Mouse (Mus musculus) hindbrain, postnatal 0 days (tissue): Measurements from ENCODE around the gene Azin2. TPM values are rescaled to one million over a fixed set of nuclear protein-coding genes. Genes with fewer than 3 reads are reported as not detected.

Experiments used
- ATAC-seq: fragments of 200-750 bp; cut with Nextera tagmentation; 2 replicates; pipeline ENCODE4 v1.8.0; 2017; ENCODE audit warnings: mild to moderate bottlenecking, moderate TSS enrichment, moderate library complexity
- DNase-seq: peaks from one replicate; pipeline ENCODE4 v3.0.0-alpha.2; 2015; ENCODE audit warnings: low spot score
- H3K27ac ChIP-seq: fragments of 300-500 bp; sonication (generic); 2 replicates; pipeline ENCODE4 v1.5.1; 2014; ENCODE audit warnings: mild to moderate bottlenecking
- H3K27me3 ChIP-seq: fragments of 300-500 bp; sonication (generic); 2 replicates; pipeline ENCODE4 v1.6.1; 2014; ENCODE audit warnings: low read length, mixed read lengths; ENCODE audit not compliant: insufficient read depth
- H3K36me3 ChIP-seq: fragments of 300-500 bp; sonication (generic); 2 replicates; pipeline ENCODE4 v1.6.1; 2014; ENCODE audit warnings: low read length, mixed read lengths; ENCODE audit not compliant: insufficient read depth
- H3K4me1 ChIP-seq: fragments of 300-500 bp; sonication (generic); 2 replicates; pipeline ENCODE4 v1.6.1; 2014; ENCODE audit warnings: antibody characterized with exemption, low read length, mixed read lengths; ENCODE audit not compliant: insufficient read depth
- H3K4me2 ChIP-seq: fragments of 300-500 bp; sonication (generic); 2 replicates; pipeline ENCODE4 v1.6.1; 2014; ENCODE audit warnings: low read depth, mild to moderate bottlenecking, low read length, moderate library complexity, mixed read lengths
- H3K4me3 ChIP-seq: fragments of 300-500 bp; sonication (generic); 2 replicates; pipeline ENCODE4 v1.5.1; 2014; ENCODE audit warnings: low read length
- H3K9ac ChIP-seq: fragments of 300-500 bp; sonication (generic); replicated peaks from 2 replicates; pipeline ENCODE4 v1.6.1; 2014; ENCODE audit warnings: mild to moderate bottlenecking, low read length, moderate library complexity, mixed read lengths
- H3K9me3 ChIP-seq: fragments of 300-500 bp; sonication (generic); 2 replicates; pipeline ENCODE4 v1.6.1; 2016; ENCODE audit warnings: low read length, mixed read lengths
- CTCF ChIP-seq: IDR thresholded peaks from 2 replicates; pipeline ENCODE4 v1.5.1; 2016; ENCODE audit warnings: antibody characterized with exemption, control low read depth, low read depth
- WGBS: fragments of 180-500 bp; shearing (Covaris S2); extraction: QIAGEN DNeasy Blood & Tissue Kit; methylation state at CpG from one replicate; pipeline ENCODE4 v1.1.7; 2014; 5-methylcytosine and 5-hydroxymethylcytosine counted together
- polyA plus RNA-seq: library from polyadenylated mRNA; unstranded; fragments of >200 nt; fragmentation: Nextera tagmentation; extraction: Ambion mirVana; gene quantifications from 2 replicates; pipeline ENCODE4 v1.2.1, GENCODE M21; 2015
- total RNA-seq: library from RNA; depleted of rRNA; stranded (reverse); fragments of >200 nt; gene quantifications from 2 replicates; pipeline ENCODE4 v1.2.3, GENCODE M21; 2014

The Azin2 gene
- total and polyA plus RNA-seq, 2 experiments from 2014 or later, result 32.7 to 32.9 TPM

DNA sequence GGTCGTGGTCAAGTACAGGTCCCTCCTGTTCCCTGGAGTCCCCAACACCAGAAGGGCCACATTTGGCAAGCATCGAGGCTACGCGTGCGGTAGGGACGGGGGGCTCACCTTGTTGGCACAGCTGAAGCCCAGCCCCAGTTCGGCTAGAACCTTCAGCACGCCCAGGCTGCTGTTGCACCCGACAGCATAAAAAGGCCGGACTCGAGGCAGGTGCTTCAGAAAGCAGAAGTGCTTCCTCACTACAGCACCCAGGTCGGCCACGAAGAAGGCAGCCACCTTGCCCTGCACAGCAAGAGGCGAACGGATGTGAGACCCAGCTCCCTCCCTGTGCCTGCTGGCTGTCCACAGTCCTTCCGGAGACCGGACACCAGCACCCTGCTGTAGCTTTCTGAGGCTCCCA, 2.6 kb downstream of the Azin2 start:
- H3K4me2 ChIP-seq, result 0 out of 2 replicates have a peak overlapping the region, but pooled peaks have one; percentile 5
- no peaks in the 10 kb centered on the region for H3K9me3 ChIP-seq
- H3K27me3 ChIP-seq, result no peaks in the 10 kb centered on the region
- WGBS, result 78% methylated on average over 17 of the region's 17 CpGs
- no peak for DNase-seq
- H3K9ac ChIP-seq, result no peak overlapping the region
- peaks cover 27% of the 10 kb centered on the region for H3K4me1 ChIP-seq
- H3K27ac ChIP-seq, result no peak overlapping the region
- no peak overlapping the region for H3K4me3 ChIP-seq
- ATAC-seq, result no peak
- no peak for TF ChIP-seq CTCF
- H3K36me3 ChIP-seq, result no peaks in the 10 kb centered on the region

DNA sequence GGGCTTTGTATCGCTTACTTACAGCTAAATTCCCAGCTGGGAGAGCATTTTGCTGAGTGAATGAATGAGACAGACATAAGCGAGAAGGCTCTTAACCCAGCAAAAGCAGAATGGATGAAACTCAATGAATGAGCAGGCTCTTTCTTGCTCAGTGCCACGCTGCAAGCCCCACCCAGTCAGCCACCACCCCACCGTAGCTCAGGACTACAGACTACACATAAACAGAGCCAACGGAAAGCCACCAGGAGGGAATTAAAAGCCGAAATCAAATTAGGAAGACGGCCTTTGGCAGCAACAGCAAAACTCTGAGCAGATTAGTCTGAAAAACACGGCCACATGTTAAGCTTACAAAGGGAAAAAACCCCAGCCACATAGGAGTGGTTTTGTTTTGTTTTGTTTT, 3.4 kb downstream of the Azin2 start:
- DNase-seq, result peak; percentile 43
- peaks cover 27% of the 10 kb centered on the region for H3K4me1 ChIP-seq
- WGBS, result 38% methylated on average over 8 of the region's 8 CpGs
- no peak overlapping the region for H3K27ac ChIP-seq
- no peak overlapping the region for H3K4me2 ChIP-seq
- TF ChIP-seq CTCF, result no peak
- no peak overlapping the region for H3K9ac ChIP-seq
- no peak for ATAC-seq
- no peaks in the 10 kb centered on the region for H3K36me3 ChIP-seq
- H3K9me3 ChIP-seq, result no peaks in the 10 kb centered on the region
- no peaks in the 10 kb centered on the region for H3K27me3 ChIP-seq
- H3K4me3 ChIP-seq, result no peak overlapping the region

DNA sequence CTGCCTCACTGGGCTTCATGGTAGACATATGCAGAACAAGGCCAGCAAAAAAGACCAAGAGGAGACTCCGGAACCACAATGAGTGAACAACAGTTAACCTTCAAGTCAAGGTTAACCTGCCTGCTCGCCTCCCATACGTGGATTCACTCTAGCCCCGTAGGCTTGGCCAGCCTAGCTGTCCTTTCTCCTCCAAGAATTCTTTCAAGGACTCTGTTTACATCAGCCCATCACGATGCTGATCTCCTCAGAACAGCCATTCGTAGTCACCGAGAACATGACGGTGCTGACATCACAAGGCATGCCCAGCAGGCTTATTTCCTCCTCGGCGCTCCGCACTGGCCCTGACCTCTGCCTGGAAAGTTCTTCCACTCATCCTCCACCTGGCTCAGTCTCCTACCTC, 4.1 kb downstream of the Azin2 start:
- H3K9ac ChIP-seq, result no peak overlapping the region
- H3K27ac ChIP-seq, result peak overlapping the region; percentile 26; the same call in 1 of the 2 replicates
- no peaks in the 10 kb centered on the region for H3K36me3 ChIP-seq
- no peak overlapping the region for H3K4me3 ChIP-seq
- TF ChIP-seq CTCF, result no peak
- no peak overlapping the region for H3K4me2 ChIP-seq
- ATAC-seq (no peak), DNase-seq (no peak)
- 85% methylated on average over 11 of the region's 11 CpGs for WGBS
- H3K9me3 ChIP-seq, result no peaks in the 10 kb centered on the region
- peaks cover 27% of the 10 kb centered on the region for H3K4me1 ChIP-seq
- no peaks in the 10 kb centered on the region for H3K27me3 ChIP-seq

DNA sequence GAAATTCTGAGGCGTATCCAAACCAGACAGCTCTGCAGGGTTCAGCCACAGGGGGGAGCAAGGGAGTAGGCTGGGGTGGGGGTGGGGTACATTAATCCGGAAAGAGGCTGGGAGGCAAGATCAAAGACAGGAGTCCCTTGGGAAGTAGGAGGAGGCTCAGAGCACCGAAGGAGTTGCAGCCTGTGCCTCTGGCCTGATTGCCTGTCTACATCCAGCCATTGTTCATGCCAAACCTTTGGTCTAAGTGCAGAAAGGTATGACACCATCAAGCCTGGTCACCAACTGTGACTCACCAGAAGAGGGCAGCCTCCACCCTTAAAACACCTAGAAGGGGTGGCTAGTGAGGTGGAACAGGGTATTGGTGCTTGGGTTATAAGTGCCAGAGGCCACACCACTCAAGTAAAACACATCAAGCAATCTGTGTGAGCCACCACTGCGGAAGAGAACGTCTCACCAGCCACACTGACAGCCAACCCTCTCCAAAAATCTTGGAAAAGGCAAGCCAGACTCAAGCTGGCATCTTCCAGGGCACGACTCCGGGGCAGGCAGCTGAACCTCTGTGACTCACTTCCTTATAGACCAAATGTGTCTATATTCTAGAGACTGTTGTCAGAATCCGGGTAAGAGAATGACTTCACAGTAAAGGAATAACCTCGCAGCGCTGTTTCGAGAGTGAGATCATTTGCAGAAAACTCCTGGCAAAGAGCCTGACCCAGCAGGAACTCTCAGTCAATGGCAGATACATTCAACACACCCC, 4.9 kb downstream of the Azin2 start:
- H3K27ac ChIP-seq, result peak overlapping the region; percentile 26; the same call in 1 of the 2 replicates
- H3K4me3 ChIP-seq, result no peak overlapping the region
- H3K9me3 ChIP-seq, result no peaks in the 10 kb centered on the region
- no peaks in the 10 kb centered on the region for H3K27me3 ChIP-seq
- no peak overlapping the region for H3K4me2 ChIP-seq
- ATAC-seq (peak; percentile 69), DNase-seq (peak; percentile 77)
- H3K9ac ChIP-seq, result no peak overlapping the region
- peaks cover 22% of the 10 kb centered on the region for H3K4me1 ChIP-seq
- 29% methylated on average over 11 of the region's 11 CpGs for WGBS
- TF ChIP-seq CTCF, result peak; percentile 81
- H3K36me3 ChIP-seq, result no peaks in the 10 kb centered on the region

DNA sequence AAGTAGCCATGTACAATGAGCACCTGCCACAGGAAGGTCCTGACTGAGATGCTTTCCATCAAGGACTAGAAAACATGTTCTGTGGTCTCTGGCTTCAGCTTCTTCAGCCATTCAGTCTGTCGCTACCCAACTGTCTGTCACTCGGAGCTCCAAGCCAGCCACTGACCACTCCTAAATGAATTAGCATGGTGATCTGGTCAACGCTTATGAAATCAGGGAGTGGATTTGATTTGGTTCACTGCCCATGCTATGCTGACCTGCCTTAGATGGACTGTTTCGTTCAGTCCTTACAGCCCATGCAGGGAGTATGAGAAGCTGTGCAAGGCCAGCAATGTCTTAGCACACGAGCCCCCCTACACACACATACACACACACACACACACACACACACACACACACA, 8.4 kb downstream of the Azin2 start:
- Histone ChIP-seq H3K9ac (no peak overlapping the region), H3K4me1 (peaks cover 15% of the 10 kb centered on the region), H3K9me3 (no peaks in the 10 kb centered on the region), H3K27ac (no peak overlapping the region), H3K4me2 (no peak overlapping the region), H3K4me3 (no peak overlapping the region), H3K27me3 (no peaks in the 10 kb centered on the region), H3K36me3 (no peaks in the 10 kb centered on the region)
- WGBS, result 77% methylated on average over 5 of the region's 5 CpGs
- DNase-seq (no peak), ATAC-seq (no peak)
- no peak for TF ChIP-seq CTCF

DNA sequence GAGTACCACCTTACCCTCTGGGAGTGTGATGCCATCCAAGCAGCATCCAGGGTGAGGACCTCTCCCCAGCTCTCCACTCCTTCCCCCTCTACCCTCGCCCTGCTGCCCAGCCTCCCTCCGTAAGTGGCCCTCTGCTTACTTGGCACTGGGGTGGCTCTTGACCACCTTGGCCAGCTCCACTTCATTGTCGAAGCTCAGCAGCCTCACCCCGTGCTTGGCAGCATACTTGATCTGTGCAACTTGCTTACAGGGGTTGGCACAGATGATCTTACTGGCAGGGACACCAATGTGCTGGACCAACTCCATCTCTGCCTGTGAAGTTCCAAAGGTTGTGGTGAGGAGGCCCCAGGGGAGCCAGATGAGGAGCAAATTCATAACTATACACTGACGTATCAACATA, 11.8 kb downstream of the Azin2 start:
- Histone ChIP-seq H3K4me1 (no peaks in the 10 kb centered on the region), H3K27ac (no peak overlapping the region), H3K36me3 (no peaks in the 10 kb centered on the region), H3K27me3 (no peaks in the 10 kb centered on the region), H3K4me3 (no peak overlapping the region), H3K9ac (no peak overlapping the region), H3K9me3 (no peaks in the 10 kb centered on the region), H3K4me2 (no peak overlapping the region)
- no peak for TF ChIP-seq CTCF
- WGBS, result 46% methylated on average over 5 of the region's 5 CpGs
- peak; percentile 73 for DNase-seq
- peak; percentile 30; the same call in 1 of the 2 replicates for ATAC-seq

DNA sequence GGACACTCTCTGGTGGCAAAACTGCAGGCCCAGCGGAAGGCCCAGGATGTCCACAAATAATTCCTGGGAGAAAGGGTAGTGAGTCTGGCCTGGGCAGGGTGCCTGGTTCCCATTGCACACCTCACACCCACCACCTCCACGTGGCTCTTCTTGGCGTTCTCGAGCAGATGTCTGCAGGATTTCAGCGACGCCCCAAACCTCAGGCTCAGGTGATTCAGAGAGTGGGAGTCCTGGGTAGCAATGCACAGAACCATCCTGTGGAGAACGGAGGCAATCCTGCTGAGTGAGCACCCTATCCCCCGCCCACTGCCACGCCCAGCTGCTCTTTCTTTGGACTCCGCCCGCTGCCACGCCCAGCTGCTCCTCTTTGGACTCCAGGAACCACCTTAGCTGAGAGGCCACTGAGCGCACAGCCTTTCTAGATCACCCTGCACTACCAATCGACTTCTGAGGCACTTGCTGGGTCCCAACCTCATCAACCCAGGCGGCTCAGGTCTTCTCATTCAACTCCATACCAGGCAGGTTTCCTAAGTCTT, 12.7 kb downstream of the Azin2 start:
- Histone ChIP-seq H3K27ac (no peak overlapping the region), H3K36me3 (no peaks in the 10 kb centered on the region), H3K4me1 (no peaks in the 10 kb centered on the region), H3K4me3 (no peak overlapping the region), H3K9ac (no peak overlapping the region), H3K27me3 (no peaks in the 10 kb centered on the region), H3K4me2 (no peak overlapping the region), H3K9me3 (no peaks in the 10 kb centered on the region)
- DNase-seq (no peak), ATAC-seq (no peak)
- TF ChIP-seq CTCF, result no peak
- WGBS, result 47% methylated on average over 15 of the region's 15 CpGs
